9 mouse cellular contexts compared by ENCODE assay signal in genomic region chr10:39625626-39626260, GRCm38 (mm10). TPM values are rescaled to one million over a fixed set of nuclear protein-coding genes. Genes with fewer than 3 reads are reported as not detected.
DNase-seq lines count a peak whose midpoint lies in the region; ATAC-seq and TF ChIP-seq lines count a peak whose summit lies in the region.
"Had no signal": no experiment of that assay in that cellular context is flagged by ENCODE, and none has a peak within 500 bp of the region (broad histone marks: within the 10 kb centered on the region; RNA-seq: fewer than 3 reads in every experiment).

No protein-coding gene starts in this region.

- no peaks in the 10 kb centered on the region for H3K27me3 ChIP-seq in forebrain, embryonic 10.5 days (ENCODE audit: poor library complexity, severe bottlenecking)
- no peaks in the 10 kb centered on the region for H3K27me3 ChIP-seq in forebrain, embryonic 12.5 days

- DNase-seq in forebrain, embryonic 10.5 days (ENCODE audit: extremely low spot score, low spot score): no peak
- DNase-seq in CD4-positive, CD25-positive, alpha-beta regulatory T cell, adult 2 months (ENCODE audit: low read depth, low spot score): peak; percentile 35
- DNase-seq in induced T-regulatory cell, adult 2 months (ENCODE audit: low read depth): peak; percentile 36
- DNase-seq in lung, adult 2 months: peak; percentile 36
- no peak for DNase-seq in spleen, adult 18-20 months
- DNase-seq in urinary bladder, adult 18-20 months (ENCODE audit: low spot score in 2 of 2): no peak
- DNase-seq: heart, postnatal 10 days had no signal

- H3K36me3 ChIP-seq in forebrain, embryonic 10.5 days (replicated peaks): peaks cover 10% of the 10 kb centered on the region; the same call in 1 of the 2 replicates
- peaks cover 5% of the 10 kb centered on the region; the same call in 1 of the 2 replicates for H3K36me3 ChIP-seq in forebrain, embryonic 12.5 days (replicated peaks)

- H3K4me3 ChIP-seq in forebrain, embryonic 10.5 days: no peak overlapping the region
- no peak overlapping the region for H3K4me3 ChIP-seq in forebrain, embryonic 12.5 days (replicated peaks)
- no peak overlapping the region for H3K4me3 ChIP-seq in lung, adult 2 months (replicated peaks; ENCODE audit: extremely low read depth, low read depth, low read length)

- no peak for TF ChIP-seq POLR2A in lung, adult 2 months (IDR thresholded peaks at IDR 0.05; ENCODE audit: borderline replicate concordance, extremely low read depth, low read depth, low read length)

- no peaks in the 10 kb centered on the region for H3K9me3 ChIP-seq in forebrain, embryonic 10.5 days
- H3K9me3 ChIP-seq in forebrain, embryonic 12.5 days: no peaks in the 10 kb centered on the region

- 81% methylated on average over 11 of the region's 11 CpGs for WGBS in forebrain, embryonic 10.5 days
- 90% methylated on average over 11 of the region's 11 CpGs for WGBS in forebrain, embryonic 12.5 days
- 47% methylated on average over 11 of the region's 11 CpGs for WGBS in lung, adult 2 months

- ATAC-seq in forebrain, embryonic 12.5 days (ENCODE audit: low FRiP score): no peak
- no peak for ATAC-seq in megakaryocyte-erythroid progenitor cell, adult 5-6 weeks (replicated peaks; ENCODE audit: low FRiP score, low TSS enrichment, poor library complexity, severe bottlenecking)

- no peak overlapping the region for H3K4me2 ChIP-seq in forebrain, embryonic 12.5 days

- H3K27ac ChIP-seq in forebrain, embryonic 10.5 days: peak overlapping the region; percentile 49; the same call in 1 of the 2 replicates
- no peak overlapping the region for H3K27ac ChIP-seq in forebrain, embryonic 12.5 days

- no peak overlapping the region for H3K9ac ChIP-seq in forebrain, embryonic 12.5 days

- H3K4me1 ChIP-seq in forebrain, embryonic 10.5 days: peaks cover 50% of the 10 kb centered on the region
- peaks cover 36% of the 10 kb centered on the region for H3K4me1 ChIP-seq in forebrain, embryonic 12.5 days
- H3K4me1 ChIP-seq in lung, adult 2 months (ENCODE audit: control insufficient read depth, insufficient read depth, low read length): peaks cover 24% of the 10 kb centered on the region

- no peak for TF ChIP-seq CTCF in lung, adult 2 months (IDR thresholded peaks at IDR 0.05; ENCODE audit: insufficient read depth, low read length)

RNA-seq across cellular contexts. Expression of gene Traf3ip2, which starts 13.0 kb away (rescaled TPM):
- polyA plus RNA-seq in forebrain, embryonic 10.5 days (2016; fragmentation: Nextera tagmentation; extraction: Ambion mirVana): 10.3 and 11.7 TPM in 2 replicates
- polyA plus RNA-seq in forebrain, embryonic 12.5 days (2016; fragmentation: Nextera tagmentation; extraction: Ambion mirVana): 4.7 and 6.0 TPM in 2 replicates
- polyA plus RNA-seq in lung, adult 2 months (2012; rRNA removed): 20.0 and 23.2 TPM in 2 replicates
- 1.9 and 4.2 TPM in 2 replicates for total RNA-seq in megakaryocyte-erythroid progenitor cell, adult 5-6 weeks (2014; fragmentation: Nextera tagmentation)
- 0.42 and 0.80 TPM in 2 replicates for total RNA-seq in megakaryocyte-erythroid progenitor cell, adult 5-6 weeks (2017)

Comparison
In these comparisons a context has a peak if more than half of its experiments do, and no peak if none do; other contexts are left out.
1. DNase-seq: peak in CD4-positive, CD25-positive, alpha-beta regulatory T cell, adult 2 months (single experiment), induced T-regulatory cell, adult 2 months (single experiment) and lung, adult 2 months (single experiment); none in forebrain, embryonic 10.5 days (single experiment), spleen, adult 18-20 months (0 of 2) and urinary bladder, adult 18-20 months (0 of 2).